Mouse (Mus musculus) forebrain, postnatal 0 days (tissue): ENCODE measurements at regions not wholly inside any gene's neighbourhood (a gene's known extent, or its start where the extent isn't known, plus 50 kb on each side); places are given as distances from the start of the nearest gene placed in this dataset.

Experiments used
- ATAC-seq: fragments of 200-750 bp; cut with Nextera tagmentation; 2 replicates; pipeline ENCODE4 v1.8.0; 2017; ENCODE audit warnings: mild to moderate bottlenecking, moderate library complexity
- DNase-seq: peaks from one replicate; pipeline ENCODE4 v3.0.0-alpha.2; 2015
- H3K27ac ChIP-seq: fragments of 300-500 bp; sonication (generic); 2 replicates; pipeline ENCODE4 v1.5.1; 2014; ENCODE audit warnings: low read depth, mild to moderate bottlenecking, antibody characterized with exemption, low read length, moderate library complexity, mixed read lengths
- H3K27me3 ChIP-seq: fragments of 300-500 bp; sonication (generic); 2 replicates; pipeline ENCODE4 v1.6.1; 2014; ENCODE audit warnings: mild to moderate bottlenecking, low read length, mixed read lengths; ENCODE audit not compliant: insufficient read depth
- H3K36me3 ChIP-seq: fragments of 300-500 bp; sonication (generic); 2 replicates; pipeline ENCODE4 v1.6.1; 2014; ENCODE audit warnings: mild to moderate bottlenecking, moderate library complexity; ENCODE audit not compliant: insufficient read depth
- H3K4me1 ChIP-seq: fragments of 300-500 bp; sonication (generic); 2 replicates; pipeline ENCODE4 v1.6.1; 2014; ENCODE audit warnings: antibody characterized with exemption; ENCODE audit not compliant: insufficient read depth
- H3K4me2 ChIP-seq: fragments of 300-500 bp; sonication (generic); 2 replicates; pipeline ENCODE4 v1.6.1; 2014; ENCODE audit warnings: low read depth, mild to moderate bottlenecking, moderate library complexity
- H3K4me3 ChIP-seq: fragments of 300-500 bp; sonication (generic); 2 replicates; pipeline ENCODE4 v1.5.1; 2014; ENCODE audit warnings: low read depth, low read length, mixed read lengths
- H3K9ac ChIP-seq: fragments of 300-500 bp; sonication (generic); 2 replicates; pipeline ENCODE4 v1.6.1; 2014; ENCODE audit warnings: mild to moderate bottlenecking
- H3K9me3 ChIP-seq: fragments of 300-500 bp; sonication (generic); 2 replicates; pipeline ENCODE4 v1.6.1; 2016; ENCODE audit warnings: low read length
- CTCF ChIP-seq: sonication (generic); IDR thresholded peaks from 2 replicates; pipeline ENCODE4 v1.5.1; 2016; ENCODE audit warnings: antibody characterized with exemption, control low read depth, low read depth
- WGBS: fragments of 180-500 bp; shearing (Covaris S2); extraction: QIAGEN DNeasy Blood & Tissue Kit; methylation state at CpG from one replicate; pipeline ENCODE4 v1.1.7; 2014; 5-methylcytosine and 5-hydroxymethylcytosine counted together

- 0 out of 2 replicates have a peak, but pooled peaks cover 3% of the 10 kb centered on the region for H3K9me3 ChIP-seq
- H3K4me2 ChIP-seq = no peak overlapping the region
- H3K36me3 ChIP-seq = no peaks in the 10 kb centered on the region
- WGBS = 89% methylated on average over 6 of the region's 6 CpGs
- H3K27ac ChIP-seq = no peak overlapping the region
- DNase-seq (no peak), ATAC-seq (no peak)
- H3K27me3 ChIP-seq = no peaks in the 10 kb centered on the region
- H3K9ac ChIP-seq = no peak overlapping the region
- no peak for TF ChIP-seq CTCF
- no peaks in the 10 kb centered on the region for H3K4me1 ChIP-seq
- H3K4me3 ChIP-seq = no peak overlapping the region
Measured at GRCm38 (mm10) chr5:120005696-120006469, 110.4 kb upstream of the Rbm19 start.

GRCm38 (mm10) chr5:120007738-120008137 is 108.5 kb upstream of the Rbm19 start:
- WGBS = 63% methylated on average over 6 of the region's 6 CpGs
- Histone ChIP-seq H3K9ac (no peak overlapping the region), H3K4me1 (no peaks in the 10 kb centered on the region), H3K36me3 (no peaks in the 10 kb centered on the region), H3K27ac (no peak overlapping the region), H3K4me3 (no peak overlapping the region), H3K4me2 (no peak overlapping the region), H3K27me3 (no peaks in the 10 kb centered on the region), H3K9me3 (0 out of 2 replicates have a peak, but pooled peaks cover 3% of the 10 kb centered on the region)
- DNase-seq = no peak
- no peak for ATAC-seq
- TF ChIP-seq CTCF = no peak

- Histone ChIP-seq H3K27me3 (no peaks in the 10 kb centered on the region), H3K36me3 (no peaks in the 10 kb centered on the region), H3K27ac (no peak overlapping the region), H3K9me3 (0 out of 2 replicates have a peak, but pooled peaks cover 3% of the 10 kb centered on the region), H3K4me1 (no peaks in the 10 kb centered on the region), H3K9ac (no peak overlapping the region), H3K4me3 (no peak overlapping the region), H3K4me2 (no peak overlapping the region)
- DNase-seq = no peak
- no peak for TF ChIP-seq CTCF
- WGBS = 69% methylated on average over 9 of the region's 9 CpGs
- ATAC-seq = no peak
Measured at GRCm38 (mm10) chr5:120008306-120008705, 108.0 kb upstream of the Rbm19 start.

GRCm38 (mm10) chr5:120015417-120015816 is 100.8 kb upstream of the Rbm19 start:
- no peaks in the 10 kb centered on the region for H3K36me3 ChIP-seq

GRCm38 (mm10) chr5:120018126-120018525 is 98.1 kb upstream of the Rbm19 start:
- H3K27ac ChIP-seq = no peak overlapping the region
- no peaks in the 10 kb centered on the region for H3K36me3 ChIP-seq
- no peaks in the 10 kb centered on the region for H3K9me3 ChIP-seq
- DNase-seq (no peak), ATAC-seq (no peak)
- no peaks in the 10 kb centered on the region for H3K27me3 ChIP-seq
- no peak for TF ChIP-seq CTCF
- H3K9ac ChIP-seq = no peak overlapping the region
- H3K4me2 ChIP-seq = no peak overlapping the region
- H3K4me1 ChIP-seq = no peaks in the 10 kb centered on the region
- H3K4me3 ChIP-seq = no peak overlapping the region
- WGBS = 97% methylated on average over 2 of the region's 2 CpGs

More at GRCm38 (mm10) chr5:120015417-120015816, 100.8 kb upstream of the Rbm19 start:
- DNase-seq (no peak), ATAC-seq (no peak)
- WGBS = 82% methylated on average over 10 of the region's 10 CpGs
- H3K9ac ChIP-seq = no peak overlapping the region
- no peak overlapping the region for H3K27ac ChIP-seq
- H3K4me1 ChIP-seq = no peaks in the 10 kb centered on the region
- H3K4me3 ChIP-seq = no peak overlapping the region
- H3K4me2 ChIP-seq = no peak overlapping the region
- no peaks in the 10 kb centered on the region for H3K9me3 ChIP-seq
- no peaks in the 10 kb centered on the region for H3K27me3 ChIP-seq
- TF ChIP-seq CTCF = no peak

GRCm38 (mm10) chr5:120020748-120021147 is 95.5 kb upstream of the Rbm19 start:
- DNase-seq = no peak
- Histone ChIP-seq H3K4me1 (peaks cover 7% of the 10 kb centered on the region), H3K27me3 (no peaks in the 10 kb centered on the region), H3K9me3 (no peaks in the 10 kb centered on the region), H3K36me3 (no peaks in the 10 kb centered on the region), H3K27ac (no peak overlapping the region), H3K4me2 (no peak overlapping the region), H3K9ac (no peak overlapping the region), H3K4me3 (no peak overlapping the region)
- WGBS = 83% methylated on average over 5 of the region's 5 CpGs
- TF ChIP-seq CTCF = no peak
- ATAC-seq = no peak

GRCm38 (mm10) chr5:120022276-120022675 is 94.0 kb upstream of the Rbm19 start:
- Histone ChIP-seq H3K4me1 (peaks cover 7% of the 10 kb centered on the region), H3K4me2 (no peak overlapping the region), H3K9me3 (no peaks in the 10 kb centered on the region), H3K27ac (no peak overlapping the region), H3K9ac (no peak overlapping the region), H3K27me3 (no peaks in the 10 kb centered on the region), H3K36me3 (no peaks in the 10 kb centered on the region), H3K4me3 (no peak overlapping the region)
- ATAC-seq = no peak
- 94% methylated on average over 5 of the region's 5 CpGs for WGBS
- no peak for DNase-seq
- no peak for TF ChIP-seq CTCF
